Mouse (Mus musculus) midbrain, embryonic 15.5 days (tissue): ENCODE data around the gene Pde4d. TPM values are rescaled to one million over a fixed set of nuclear protein-coding genes. Genes with fewer than 3 reads are reported as not detected.
"Not testable (repeated sequence)": the region's sequence is repeated elsewhere in the genome, so short reads cannot be mapped to it uniquely, and the experiment has no call there.

Experiments
- ATAC-seq: fragments of 200-750 bp; cut with Nextera tagmentation; replicated peaks from 2 replicates; pipeline ENCODE4 v1.8.0; 2017; ENCODE audit warnings: moderate TSS enrichment
- H3K27ac ChIP-seq: fragments of 300-500 bp; sonication (generic); 2 replicates; pipeline ENCODE4 v1.5.1; 2015; ENCODE audit warnings: mild to moderate bottlenecking, inconsistent platforms
- H3K27me3 ChIP-seq: fragments of 300-500 bp; sonication (generic); replicated peaks from 2 replicates; pipeline ENCODE4 v1.6.1; 2015; ENCODE audit warnings: inconsistent platforms
- H3K36me3 ChIP-seq: fragments of 300-500 bp; sonication (generic); replicated peaks from 2 replicates; pipeline ENCODE4 v1.6.1; 2015; ENCODE audit warnings: inconsistent platforms
- H3K4me1 ChIP-seq: fragments of 300-500 bp; sonication (generic); 2 replicates; pipeline ENCODE4 v1.6.1; 2015; ENCODE audit warnings: inconsistent platforms
- H3K4me2 ChIP-seq: fragments of 300-500 bp; sonication (generic); 2 replicates; pipeline ENCODE4 v1.6.1; 2015; ENCODE audit warnings: inconsistent platforms, mild to moderate bottlenecking, moderate library complexity
- H3K4me3 ChIP-seq: fragments of 300-500 bp; sonication (generic); 2 replicates; pipeline ENCODE4 v1.5.1; 2015; ENCODE audit warnings: mild to moderate bottlenecking, inconsistent platforms
- H3K9ac ChIP-seq: fragments of 300-500 bp; sonication (generic); 2 replicates; pipeline ENCODE4 v1.6.1; 2015; ENCODE audit warnings: mild to moderate bottlenecking, inconsistent platforms
- H3K9me3 ChIP-seq: fragments of 300-500 bp; sonication (generic); 2 replicates; pipeline ENCODE4 v1.6.1; 2016; ENCODE audit warnings: inconsistent platforms
- WGBS: fragments of 180-500 bp; shearing (Covaris S2); methylation state at CpG from one replicate; pipeline ENCODE4 v1.1.7; 2015; ENCODE audit warnings: mixed read lengths; 5-methylcytosine and 5-hydroxymethylcytosine counted together
- polyA plus RNA-seq: library from polyadenylated mRNA; unstranded; fragments of >200 nt; fragmentation: Nextera tagmentation; extraction: Ambion mirVana; gene quantifications from 2 replicates; pipeline ENCODE4 v1.2.1, GENCODE M21; 2015

The Pde4d gene
- polyA plus RNA-seq, 1 experiment from 2014 or later: 27.1 TPM

DNA sequence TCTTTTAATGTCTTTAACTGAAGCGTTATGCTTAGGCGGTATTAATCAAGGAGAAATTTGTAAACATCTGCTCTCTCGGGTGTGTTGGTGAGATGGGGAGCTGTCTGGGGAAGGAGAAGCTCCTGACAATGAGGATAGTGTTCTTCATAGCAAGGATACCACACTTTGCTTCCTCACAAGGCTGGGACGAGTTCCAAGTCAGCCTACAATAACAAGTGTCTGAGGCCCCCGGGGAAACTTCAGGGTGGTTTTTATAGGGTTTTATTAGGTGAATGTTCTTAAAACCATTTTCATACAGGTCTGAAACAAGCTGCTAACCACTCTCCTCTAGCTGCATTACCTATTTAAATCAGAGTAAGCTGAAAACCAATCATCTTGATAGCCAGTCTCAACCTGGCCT lies 1433.9 kb downstream of the Pde4d start:
- no peak overlapping the region for H3K4me2 ChIP-seq
- no peak overlapping the region for H3K4me3 ChIP-seq
- H3K9me3 ChIP-seq: no peaks in the 10 kb centered on the region
- no peak for ATAC-seq
- no peaks in the 10 kb centered on the region for H3K36me3 ChIP-seq
- H3K27me3 ChIP-seq: no peaks in the 10 kb centered on the region
- 79% methylated on average over 5 of the region's 5 CpGs for WGBS
- H3K9ac ChIP-seq: no peak overlapping the region
- no peak overlapping the region for H3K27ac ChIP-seq
- no peaks in the 10 kb centered on the region for H3K4me1 ChIP-seq

DNA sequence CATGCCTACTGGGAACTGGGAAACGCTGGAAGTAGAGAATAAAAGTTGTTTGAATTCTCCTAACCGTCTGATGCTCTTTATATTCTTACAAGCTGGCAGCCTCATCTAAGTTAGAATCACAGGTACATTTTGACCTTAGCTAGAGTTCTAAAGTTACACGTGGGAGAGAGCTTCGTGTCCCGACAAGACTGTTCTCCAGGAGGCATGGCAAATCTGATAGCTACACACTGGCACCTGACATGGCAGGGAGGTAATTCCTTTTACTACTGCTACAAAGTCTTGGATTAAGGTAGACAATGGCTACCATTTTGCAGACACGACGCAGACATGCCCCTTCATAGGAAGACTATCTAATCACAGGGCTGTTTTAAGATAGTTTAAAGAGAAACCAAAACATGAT lies 1435.1 kb downstream of the Pde4d start:
- WGBS: 92% methylated on average over 7 of the region's 7 CpGs
- no peak for ATAC-seq
- Histone ChIP-seq H3K9me3 (no peaks in the 10 kb centered on the region), H3K36me3 (no peaks in the 10 kb centered on the region), H3K27me3 (no peaks in the 10 kb centered on the region), H3K9ac (no peak overlapping the region), H3K4me1 (no peaks in the 10 kb centered on the region), H3K27ac (no peak overlapping the region), H3K4me2 (no peak overlapping the region), H3K4me3 (no peak overlapping the region)

- peaks cover 4% of the 10 kb centered on the region for H3K4me1 ChIP-seq
- no peak overlapping the region for H3K9ac ChIP-seq
- H3K9me3 ChIP-seq: no peaks in the 10 kb centered on the region
- 80% methylated on average over 4 of the region's 4 CpGs for WGBS
- no peak for ATAC-seq
- no peaks in the 10 kb centered on the region for H3K27me3 ChIP-seq
- H3K27ac ChIP-seq: no peak overlapping the region
- no peak overlapping the region for H3K4me2 ChIP-seq
- H3K4me3 ChIP-seq: no peak overlapping the region
- no peaks in the 10 kb centered on the region for H3K36me3 ChIP-seq
These were observed 1438.5 kb downstream of the Pde4d start for GRCm38 (mm10) chr13:109888293-109888692.

- no peak overlapping the region for H3K9ac ChIP-seq
- H3K36me3 ChIP-seq: no peaks in the 10 kb centered on the region
- 75% methylated on average over 6 of the region's 6 CpGs for WGBS
- no peak overlapping the region for H3K4me2 ChIP-seq
- ATAC-seq: peak; percentile 52; the same call in 1 of the 2 replicates
- no peaks in the 10 kb centered on the region for H3K9me3 ChIP-seq
- H3K4me3 ChIP-seq: no peak overlapping the region
- 0 out of 2 replicates have a peak overlapping the region, but pooled peaks have one; percentile 42 for H3K27ac ChIP-seq
- H3K4me1 ChIP-seq: peaks cover 4% of the 10 kb centered on the region
- H3K27me3 ChIP-seq: no peaks in the 10 kb centered on the region
These were observed 1441.6 kb downstream of the Pde4d start for GRCm38 (mm10) chr13:109891194-109891909.

DNA sequence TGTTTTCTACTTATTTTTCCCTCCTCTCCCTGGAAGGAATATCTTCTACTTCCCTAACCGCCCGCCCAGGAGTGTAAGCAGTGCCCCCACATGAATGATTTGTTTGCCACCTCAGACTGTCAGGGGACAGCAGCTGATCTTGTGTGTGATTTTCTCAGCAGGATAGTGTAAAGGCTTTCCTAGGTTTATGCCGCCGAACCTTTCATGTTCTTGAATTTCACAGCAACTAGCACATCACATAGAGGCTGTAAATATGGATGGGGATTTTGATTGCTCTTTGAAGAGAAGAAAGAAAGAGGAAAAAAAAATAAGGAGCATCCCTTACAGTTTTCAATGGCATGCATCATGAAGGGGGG lies 1442.1 kb downstream of the Pde4d start:
- Histone ChIP-seq H3K9ac (no peak overlapping the region), H3K4me3 (no peak overlapping the region), H3K27ac (0 out of 2 replicates have a peak overlapping the region, but pooled peaks have one; percentile 42), H3K4me2 (no peak overlapping the region), H3K36me3 (no peaks in the 10 kb centered on the region), H3K9me3 (no peaks in the 10 kb centered on the region), H3K27me3 (no peaks in the 10 kb centered on the region), H3K4me1 (peaks cover 4% of the 10 kb centered on the region)
- WGBS: 65% methylated on average over 4 of the region's 4 CpGs
- peak; percentile 66; the same call in 1 of the 2 replicates for ATAC-seq

DNA sequence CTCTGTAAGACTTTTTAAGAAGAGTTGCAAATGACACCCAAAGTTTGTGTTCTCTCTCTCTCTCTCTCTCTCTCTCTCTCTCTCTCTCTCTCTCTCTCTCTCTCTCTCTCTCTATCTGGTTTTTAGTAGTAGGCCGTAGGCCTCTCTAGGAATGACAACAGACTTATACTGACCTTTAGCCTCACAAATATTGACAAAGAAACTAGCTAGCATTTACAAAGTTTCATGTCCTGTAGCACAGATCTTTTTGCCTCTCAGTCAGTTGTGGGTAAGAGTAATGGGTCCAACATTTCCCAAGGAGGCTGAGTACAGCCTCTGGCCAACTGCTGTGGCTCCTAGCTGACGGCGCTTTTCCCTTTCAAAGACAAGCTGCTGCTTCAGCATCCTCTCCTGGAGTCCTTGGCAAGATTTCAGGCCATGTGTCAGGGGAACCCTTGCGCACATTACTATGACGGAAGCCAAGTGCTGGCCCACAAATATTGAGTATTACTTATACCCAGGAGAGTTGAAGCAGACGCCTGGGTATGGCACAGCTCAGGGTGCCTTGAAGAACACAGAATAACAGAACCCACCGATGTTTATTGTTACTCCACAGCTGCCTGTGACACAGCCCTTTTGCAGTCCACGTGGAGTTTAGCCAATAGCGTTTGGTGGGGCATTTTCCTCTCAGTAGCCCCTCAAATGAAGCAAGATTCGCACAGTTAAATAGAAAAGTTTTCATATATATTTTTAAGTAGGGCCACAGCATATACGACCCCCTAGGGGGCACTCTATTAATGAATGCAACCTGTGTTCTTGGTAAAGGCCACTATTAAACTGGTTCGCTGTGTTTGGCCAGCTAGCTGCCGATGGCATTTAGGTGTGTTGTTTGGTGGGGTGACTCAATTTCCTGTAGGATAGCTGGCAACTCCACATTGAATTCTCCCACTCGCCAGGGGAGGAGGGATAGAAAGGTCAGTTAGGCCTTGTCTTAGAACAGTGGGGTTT lies 1450.0 kb downstream of the Pde4d start:
- no peak for ATAC-seq
- Histone ChIP-seq H3K27me3 (no peaks in the 10 kb centered on the region), H3K4me2 (no peak overlapping the region), H3K4me3 (no peak overlapping the region), H3K9me3 (no peaks in the 10 kb centered on the region), H3K4me1 (peaks cover 20% of the 10 kb centered on the region), H3K27ac (no peak overlapping the region), H3K9ac (no peak overlapping the region), H3K36me3 (no peaks in the 10 kb centered on the region)
- WGBS: 70% methylated on average over 14 of the region's 14 CpGs

GRCm38 (mm10) chr13:109901811-109902210 lies 1452.1 kb downstream of the Pde4d start:
- H3K27ac ChIP-seq: no peak overlapping the region
- H3K4me3 ChIP-seq: no peak overlapping the region; the same call in 1 of the 2 replicates
- no peak for ATAC-seq
- 57% methylated on average over 5 of the region's 5 CpGs for WGBS
- no peaks in the 10 kb centered on the region for H3K9me3 ChIP-seq
- no peak overlapping the region for H3K9ac ChIP-seq
- no peaks in the 10 kb centered on the region for H3K36me3 ChIP-seq
- H3K4me1 ChIP-seq: peaks cover 21% of the 10 kb centered on the region
- peak overlapping the region; percentile 96 for H3K4me2 ChIP-seq
- no peaks in the 10 kb centered on the region for H3K27me3 ChIP-seq

GRCm38 (mm10) chr13:109902460-109902854 lies 1452.7 kb downstream of the Pde4d start:
- H3K27ac ChIP-seq: peak overlapping the region; percentile 69
- under 1% methylated on average over 26 of the region's 28 CpGs for WGBS

DNA sequence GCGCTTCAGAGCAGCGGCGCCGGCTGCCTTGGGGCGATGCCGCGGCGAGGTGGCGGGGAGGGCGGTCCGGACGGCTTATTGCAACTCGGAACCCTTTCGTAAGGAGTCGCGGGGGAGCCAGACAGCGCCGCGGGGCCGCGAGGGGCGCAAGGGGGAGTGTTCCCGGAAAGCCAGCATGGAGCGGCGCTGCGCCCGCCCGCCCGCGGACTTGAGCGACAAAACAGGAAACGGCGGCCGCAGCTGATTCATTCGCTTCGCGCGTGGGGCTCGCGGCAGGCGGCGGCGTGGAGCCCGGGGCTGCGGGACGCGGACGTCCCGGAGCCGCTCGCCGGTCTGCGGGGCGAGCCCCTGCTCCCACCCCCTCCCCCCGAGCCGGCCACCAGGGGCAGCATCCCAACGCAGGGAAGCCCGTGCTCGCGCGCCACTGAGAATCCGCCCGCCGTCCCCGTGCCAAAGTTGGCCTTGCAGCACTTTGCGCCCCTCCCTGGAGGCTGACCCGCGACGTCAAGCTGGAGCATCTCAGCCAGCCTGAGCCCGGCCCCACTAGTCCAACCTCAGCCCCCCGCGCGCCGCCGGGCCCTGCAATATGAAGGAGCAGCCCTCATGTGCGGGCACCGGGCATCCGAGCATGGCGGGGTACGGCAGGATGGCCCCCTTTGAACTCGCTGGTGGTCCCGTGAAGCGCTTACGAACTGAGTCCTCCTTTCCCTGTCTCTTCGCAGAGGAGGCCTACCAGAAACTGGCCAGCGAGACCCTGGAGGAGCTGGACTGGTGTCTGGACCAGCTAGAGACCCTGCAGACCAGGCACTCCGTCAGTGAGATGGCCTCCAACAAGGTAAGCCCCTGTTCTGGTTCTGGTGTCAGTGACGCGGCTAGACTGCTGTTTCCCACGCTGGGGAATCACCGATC lies 1453.4 kb downstream of the Pde4d start:
- H3K9me3 ChIP-seq: no peaks in the 10 kb centered on the region
- H3K27ac ChIP-seq: peak overlapping the region; percentile 69
- peak overlapping the region; percentile 64 for H3K9ac ChIP-seq
- no peaks in the 10 kb centered on the region for H3K36me3 ChIP-seq
- peak overlapping the region; percentile 96 for H3K4me2 ChIP-seq
- WGBS: 1% methylated on average over 86 of the region's 91 CpGs
- H3K4me1 ChIP-seq: peaks cover 21% of the 10 kb centered on the region
- peak overlapping the region; percentile 75 for H3K4me3 ChIP-seq
- H3K27me3 ChIP-seq: no peaks in the 10 kb centered on the region
- ATAC-seq: peak; percentile 83

More at GRCm38 (mm10) chr13:109902460-109902854, 1452.7 kb downstream of the Pde4d start:
- not testable (repeated sequence) for H3K27me3 ChIP-seq, H3K36me3 ChIP-seq, H3K9me3 ChIP-seq
- Histone ChIP-seq H3K4me2 (peak overlapping the region; percentile 96), H3K9ac (peak overlapping the region; percentile 64), H3K4me3 (peak overlapping the region; percentile 75), H3K4me1 (peaks cover 21% of the 10 kb centered on the region)
- ATAC-seq: peak; percentile 86

GRCm38 (mm10) chr13:109903764-109904510 lies 1454.2 kb downstream of the Pde4d start:
- no peaks in the 10 kb centered on the region for H3K9me3 ChIP-seq
- H3K4me2 ChIP-seq: peak overlapping the region; percentile 96
- no peak overlapping the region for H3K27ac ChIP-seq
- H3K27me3 ChIP-seq: no peaks in the 10 kb centered on the region
- 41% methylated on average over 14 of the region's 14 CpGs for WGBS
- ATAC-seq: no peak
- H3K9ac ChIP-seq: peak overlapping the region; percentile 64
- no peaks in the 10 kb centered on the region for H3K36me3 ChIP-seq
- H3K4me3 ChIP-seq: peak overlapping the region; percentile 75
- peaks cover 21% of the 10 kb centered on the region for H3K4me1 ChIP-seq

DNA sequence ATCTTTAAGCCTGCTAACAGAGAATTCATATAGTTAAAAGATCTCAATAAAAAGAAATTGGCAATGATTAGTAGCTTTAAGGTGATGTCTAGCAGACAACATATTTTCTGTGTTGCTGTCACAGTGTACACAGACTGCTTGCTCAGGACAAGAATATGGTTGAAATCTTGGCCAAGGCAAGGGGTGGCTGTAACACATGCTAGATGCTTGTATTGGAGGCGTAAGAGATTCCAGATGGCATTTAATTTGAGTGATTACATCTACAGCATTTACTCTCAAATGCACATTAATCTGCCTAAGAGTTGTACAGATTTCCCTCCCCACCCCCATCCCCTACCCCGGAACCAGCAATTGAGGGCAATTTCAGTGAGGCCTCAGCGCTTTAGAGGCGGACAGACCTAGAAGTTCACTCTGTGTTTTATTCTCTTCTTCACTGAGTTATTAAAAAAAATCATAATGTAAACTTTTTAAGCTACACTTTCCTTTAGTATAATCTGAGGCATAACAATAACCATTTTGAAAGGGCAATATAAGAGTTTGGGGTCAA lies 1456.7 kb downstream of the Pde4d start:
- no peak for ATAC-seq
- Histone ChIP-seq H3K4me2 (no peak overlapping the region), H3K27ac (no peak overlapping the region), H3K27me3 (no peaks in the 10 kb centered on the region), H3K9me3 (no peaks in the 10 kb centered on the region), H3K4me1 (peaks cover 21% of the 10 kb centered on the region), H3K9ac (no peak overlapping the region), H3K36me3 (no peaks in the 10 kb centered on the region), H3K4me3 (no peak overlapping the region)
- WGBS: 92% methylated on average over 4 of the region's 4 CpGs
